Mouse (Mus musculus): ENCODE data around the gene Top2a.

Top2a gene

DNA sequence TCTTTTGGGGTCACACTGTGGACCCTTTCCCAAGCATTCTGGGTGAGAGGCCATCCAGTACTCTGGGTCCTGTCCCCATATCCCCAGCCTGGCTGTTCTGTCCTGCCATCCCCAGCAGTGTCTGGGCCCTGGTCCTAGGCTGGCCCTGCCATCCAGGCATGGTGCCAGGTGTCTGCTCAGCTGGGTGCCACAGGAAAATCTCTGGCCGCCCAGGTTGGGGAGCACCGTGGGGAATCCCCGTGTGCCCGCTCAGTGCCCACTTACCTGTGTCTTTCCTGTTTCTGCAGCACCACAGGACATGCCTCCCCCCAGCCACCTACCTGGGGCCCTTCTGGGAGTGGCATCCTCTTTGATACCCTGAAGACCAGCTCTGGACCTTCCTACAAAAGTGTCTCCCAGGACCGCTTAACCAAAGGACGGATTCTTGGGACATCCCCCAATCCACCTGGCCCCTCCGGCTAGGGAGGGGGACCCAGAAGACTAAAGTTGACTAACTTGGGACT lies 74.0 kb downstream of the Top2a start:
- no peak for DNase-seq (ENCODE audit: low read depth)

DNA sequence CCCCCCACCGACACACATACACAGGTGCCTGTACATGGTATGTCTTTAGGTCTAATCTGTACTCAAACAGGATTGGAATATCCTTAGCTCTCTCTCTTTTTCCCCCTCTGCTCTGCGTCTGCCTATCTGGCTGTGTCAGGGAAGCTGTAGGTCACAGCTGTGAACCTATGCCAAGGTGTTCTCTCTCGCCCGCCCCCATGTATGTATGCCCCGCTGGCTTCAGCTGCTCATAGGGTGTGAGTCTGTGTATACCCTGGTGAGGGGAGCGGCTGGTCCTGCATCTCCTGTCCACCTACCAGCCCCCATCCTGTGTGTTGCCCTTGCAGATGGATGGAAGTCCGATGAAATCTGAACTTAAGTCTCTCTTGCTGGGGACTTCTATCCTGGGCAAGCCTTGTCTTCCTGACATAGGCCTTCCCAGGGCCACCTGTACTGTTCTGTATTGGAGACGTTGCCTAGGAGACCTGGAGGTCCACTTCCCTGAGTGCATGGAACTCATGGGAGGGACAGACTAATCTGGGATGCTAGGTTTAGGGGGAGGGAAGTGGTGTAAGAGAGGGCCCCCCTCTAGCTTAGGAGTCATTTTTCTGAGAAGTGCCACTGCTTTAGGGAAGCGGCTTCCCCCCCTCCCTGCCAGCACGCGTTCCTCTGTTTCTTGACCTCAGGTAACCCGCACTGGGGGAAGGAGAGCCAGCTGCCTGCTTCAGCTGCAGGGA lies 74.6 kb downstream of the Top2a start:
- DNase-seq (ENCODE audit: low read depth) = no peak

DNA sequence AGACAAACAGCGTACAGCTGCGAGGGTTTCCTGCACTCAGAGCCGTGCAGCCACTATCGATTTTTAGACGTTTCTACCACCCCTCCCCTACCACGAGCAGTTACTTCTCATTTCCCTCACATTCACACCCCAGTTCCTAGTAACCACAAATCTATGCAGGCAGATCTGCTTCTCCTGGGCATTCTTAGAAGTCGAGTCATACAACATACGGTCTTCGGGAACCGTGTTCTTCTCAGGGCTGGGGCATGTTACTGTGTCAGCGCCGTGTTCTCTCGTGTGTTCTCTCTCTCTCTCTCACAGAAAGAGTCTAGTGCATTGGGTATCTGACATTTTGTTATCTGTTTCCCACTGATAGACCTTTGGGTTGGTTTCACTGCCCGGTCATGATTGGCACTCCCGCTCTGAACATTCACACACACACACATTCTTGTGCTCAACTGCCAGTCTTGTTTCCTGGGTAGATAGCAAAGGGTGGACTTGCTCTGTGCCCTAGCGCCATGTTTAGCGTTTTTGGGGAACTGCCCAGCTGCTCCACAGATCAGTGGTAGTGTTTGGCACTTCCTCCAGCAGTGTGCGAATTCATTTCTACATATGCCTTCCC lies 75.9 kb downstream of the Top2a start:
- DNase-seq (ENCODE audit: low read depth) = no peak

DNA sequence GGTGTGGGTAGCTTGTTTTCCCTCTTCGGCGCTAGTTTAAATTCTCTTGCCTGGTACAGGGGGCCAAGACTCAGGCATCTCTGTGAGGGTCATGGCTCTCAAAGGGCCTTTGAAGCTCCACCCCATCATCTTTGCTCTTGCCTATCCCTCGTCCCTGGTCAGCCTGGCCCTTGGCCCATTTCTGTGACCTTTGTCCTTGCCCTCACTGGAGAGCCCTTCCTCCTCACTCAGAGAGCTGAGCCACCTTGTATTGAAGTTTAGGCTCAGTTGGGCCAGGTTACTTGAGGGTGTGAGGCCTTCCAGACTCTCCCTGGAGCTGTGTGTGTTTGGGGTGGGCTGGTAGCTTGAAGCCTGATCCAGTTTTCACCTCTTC lies 78.4 kb downstream of the Top2a start:
- DNase-seq (ENCODE audit: low read depth) = no peak

DNA sequence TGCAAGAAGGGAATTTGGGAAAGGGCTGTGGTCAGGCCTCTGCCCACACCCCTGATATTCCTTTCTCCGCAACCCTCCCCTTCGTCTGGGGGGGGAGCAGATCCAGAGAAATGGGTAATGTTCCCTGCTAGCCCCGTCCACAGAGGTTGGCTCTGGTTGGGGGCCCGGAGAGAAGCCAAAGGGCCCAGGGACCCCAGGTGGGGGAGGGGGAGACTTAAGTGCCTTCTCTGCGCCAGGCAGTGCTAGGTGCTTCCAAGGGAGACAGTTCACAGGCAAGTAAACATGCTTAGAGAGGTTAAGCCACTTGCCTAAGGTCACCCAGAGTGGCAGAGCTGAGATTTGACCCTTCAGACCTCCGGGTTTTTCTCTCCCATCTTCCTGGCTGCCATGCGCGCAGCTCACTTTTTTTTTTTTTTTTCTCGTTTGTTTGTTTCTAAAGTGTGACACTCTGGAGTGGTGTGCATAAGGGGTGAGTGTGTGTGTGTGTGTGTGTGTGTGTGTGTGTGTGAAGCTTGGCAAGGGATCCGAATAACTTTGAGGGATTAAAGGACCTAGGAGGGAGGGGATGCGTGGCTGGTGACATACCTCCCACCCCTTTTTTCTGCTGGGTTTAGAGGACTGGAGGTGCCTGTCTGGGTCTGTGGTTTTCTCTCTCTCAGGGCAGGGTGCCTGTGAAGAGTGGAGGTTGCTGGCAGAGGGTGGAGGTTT lies 78.9 kb downstream of the Top2a start:
- DNase-seq (ENCODE audit: low read depth) = no peak

DNA sequence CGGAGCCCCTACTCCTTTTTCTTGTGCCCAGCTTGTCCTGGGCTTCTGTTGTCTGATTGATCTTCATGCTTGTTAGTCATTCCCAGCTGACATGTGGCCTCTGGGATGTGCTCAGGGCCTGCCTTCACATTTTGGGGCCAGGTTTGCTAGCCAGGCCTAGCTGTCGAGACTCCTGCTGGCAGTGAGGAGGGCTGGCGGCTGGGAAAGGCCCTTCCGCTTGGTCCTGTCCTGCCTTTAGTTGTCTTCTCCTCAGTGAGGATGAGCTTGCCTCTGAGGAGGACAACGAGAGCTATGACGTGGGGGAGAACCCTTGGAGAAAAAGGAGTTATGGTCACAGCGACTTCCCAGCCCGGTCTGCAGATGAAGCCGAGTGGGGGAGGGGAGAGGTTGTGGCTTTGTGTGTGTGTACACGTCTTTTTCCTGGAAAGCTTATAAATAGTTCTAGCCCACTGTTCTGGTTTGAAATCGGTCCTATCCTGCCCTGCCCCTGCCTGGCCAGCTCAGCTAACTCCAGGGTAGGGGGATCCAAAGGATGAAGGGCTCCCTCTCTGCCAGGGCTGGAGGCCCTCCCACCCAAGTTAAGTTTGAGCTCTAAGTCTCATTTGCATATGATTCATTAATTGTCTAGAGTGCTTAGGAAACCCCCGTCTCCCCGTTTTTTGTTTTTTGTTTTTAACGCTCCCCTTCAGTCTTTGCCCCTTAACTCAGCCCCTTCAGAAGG lies 80.1 kb downstream of the Top2a start:
- DNase-seq (ENCODE audit: low read depth) = no peak

Data from fibroblast of lung, adult 2 months (primary cell).